ENCODE assay signal across 8 mouse cellular contexts in the genomic region with DNA sequence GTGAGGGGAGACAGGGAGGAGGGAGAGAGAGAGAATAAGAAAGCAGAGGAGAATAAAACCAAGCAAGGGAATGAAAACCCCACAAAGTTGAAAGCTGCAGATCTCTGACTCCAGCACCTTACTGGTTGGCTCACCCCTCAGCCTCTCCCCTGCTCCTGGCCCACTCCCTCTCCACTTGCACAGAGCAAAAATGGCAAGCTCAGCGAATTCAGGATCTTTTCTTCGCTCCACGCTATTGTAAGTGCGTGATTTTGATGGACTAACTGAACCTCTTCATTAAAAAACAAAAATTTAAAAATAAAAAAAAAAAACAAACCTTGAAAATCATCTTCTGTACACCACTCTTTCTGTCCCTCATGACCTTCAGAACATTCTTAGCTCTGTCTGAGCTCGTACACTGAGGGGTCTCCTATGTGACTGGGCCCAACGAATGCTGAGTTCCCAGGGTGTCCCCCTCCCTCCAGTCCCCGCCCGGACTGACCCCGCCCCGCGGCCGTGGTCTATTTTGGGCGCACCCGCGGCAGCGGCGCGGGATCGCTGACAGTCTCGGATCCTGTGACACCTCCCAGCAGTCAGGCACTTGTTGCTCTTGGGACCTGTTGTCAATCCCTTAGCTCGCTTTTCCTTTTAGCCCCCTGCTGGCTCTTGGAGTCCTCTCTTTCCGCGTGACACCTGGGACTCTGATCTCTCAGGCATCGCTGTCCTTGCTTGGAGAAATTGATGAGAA. TPM values are rescaled to one million over a fixed set of nuclear protein-coding genes. Genes with fewer than 3 reads are reported as not detected.
DNase-seq lines count a peak whose midpoint lies in the region; ATAC-seq and TF ChIP-seq lines count a peak whose summit lies in the region.

Clic5 (plus strand) TSS at position 543 of the 727 bp plus-strand sequence.

- peak; percentile 52 for DNase-seq in CD4-positive, CD25-positive, alpha-beta regulatory T cell, adult 2 months (ENCODE audit: low read depth, low spot score)
- peak; percentile 55 for DNase-seq in R1 (ENCODE audit: low read depth, low spot score)
- DNase-seq in heart, postnatal 36 days = peak; percentile 75 to 80
- DNase-seq in large intestine, adult 2 months (ENCODE audit: low read depth, low spot score) = no peak
- peak; percentile 40 for DNase-seq in thymus, adult 2 months
- DNase-seq in layer of hippocampus, adult 11-12 months (ENCODE audit: low spot score) = no peak

- TF ChIP-seq CTCF in thymus, adult 2 months (IDR thresholded peaks at IDR 0.05; ENCODE audit: borderline replicate concordance, control insufficient read depth, extremely low read depth, insufficient read depth, low read length, poor library complexity) = peak; percentile 10; the same call in 1 of the 2 replicates

- ATAC-seq in forebrain, embryonic 12.5 days (ENCODE audit: low FRiP score) = peak; percentile 61
- peak; percentile 84 for ATAC-seq in megakaryocyte-erythroid progenitor cell, adult 5-6 weeks (replicated peaks; ENCODE audit: low FRiP score, low TSS enrichment, poor library complexity, severe bottlenecking)

- peaks cover 37% of the 10 kb centered on the region for H3K27me3 ChIP-seq in forebrain, embryonic 12.5 days
- no peaks in the 10 kb centered on the region for H3K27me3 ChIP-seq in thymus, adult 2 months (ENCODE audit: control insufficient read depth, insufficient read depth, low read length)

- peak within 1 kb of the TSS; percentile 77 for H3K4me2 ChIP-seq in forebrain, embryonic 12.5 days

- 4% methylated on average over 24 of the region's 24 CpGs for WGBS in forebrain, embryonic 12.5 days
- 7% methylated on average over 24 of the region's 24 CpGs for WGBS in large intestine, adult 2 months
- WGBS in thymus, adult 2 months = 8% methylated on average over 24 of the region's 24 CpGs

- no peaks in the 10 kb centered on the region for H3K36me3 ChIP-seq in forebrain, embryonic 12.5 days (replicated peaks)
- no peaks in the 10 kb centered on the region for H3K36me3 ChIP-seq in thymus, adult 2 months (ENCODE audit: control insufficient read depth, insufficient read depth, low read length)

- intact Hi-C loops in heart, postnatal 36 days (cut with DNase I) = loop anchor here (2.0 kb wide), 3 partner anchors 37 to 51 kb away; no protein-coding TSS in a partner anchor

- H3K4me1 ChIP-seq in forebrain, embryonic 12.5 days = peaks cover 14% of the 10 kb centered on the region
- H3K4me1 ChIP-seq in thymus, adult 2 months (replicated peaks; ENCODE audit: control insufficient read depth, insufficient read depth, low read length) = 0 out of 2 replicates have a peak, but pooled peaks cover 8% of the 10 kb centered on the region

- TF ChIP-seq POLR2A in thymus, adult 2 months (IDR thresholded peaks at IDR 0.05; ENCODE audit: control insufficient read depth, extremely low read depth, insufficient read depth, low read length, poor library complexity) = no peak

- no peak within 1 kb of the TSS for H3K27ac ChIP-seq in forebrain, embryonic 12.5 days
- H3K27ac ChIP-seq in thymus, adult 2 months (ENCODE audit: control insufficient read depth, insufficient read depth, low read length) = no peak within 1 kb of the TSS

- H3K9me3 ChIP-seq in forebrain, embryonic 12.5 days = no peaks in the 10 kb centered on the region

- H3K4me3 ChIP-seq in forebrain, embryonic 12.5 days (replicated peaks) = peak within 1 kb of the TSS; percentile 42
- peak within 1 kb of the TSS; percentile 45 for H3K4me3 ChIP-seq in thymus, adult 2 months (ENCODE audit: control insufficient read depth, insufficient read depth, low read length)

- peak within 1 kb of the TSS; percentile 46; the same call in 1 of the 2 replicates for H3K9ac ChIP-seq in forebrain, embryonic 12.5 days

RNA-seq across cellular contexts. Expression of gene Clic5, which starts in this region (rescaled TPM):
- 0.21 and 0.43 TPM in 2 replicates for polyA plus RNA-seq in forebrain, embryonic 12.5 days (2016; fragmentation: Nextera tagmentation; extraction: Ambion mirVana)
- 100 to 1,000 TPM; 144 to 146 TPM for total RNA-seq in heart, postnatal 36 days (2021)
- polyA plus RNA-seq in large intestine, adult 2 months (2012; rRNA removed) = 19.0 and 45.1 TPM in 2 replicates
- total RNA-seq in megakaryocyte-erythroid progenitor cell, adult 5-6 weeks (2014; fragmentation: Nextera tagmentation) = 0.72 TPM in 1 of 2 replicates, not detected in the other
- 0.94 and 1.0 TPM in 2 replicates for total RNA-seq in megakaryocyte-erythroid progenitor cell, adult 5-6 weeks (2017)
- 6.3 and 7.7 TPM in 2 replicates for polyA plus RNA-seq in thymus, adult 2 months (2012; rRNA removed)

Comparison
In these comparisons a context has a peak if more than half of its experiments do, and no peak if none do; other contexts are left out.
1. RNA of gene Clic5 (total RNA-seq): 144 to 146 TPM in heart, postnatal 36 days; 0.72 to 1.0 TPM in megakaryocyte-erythroid progenitor cell, adult 5-6 weeks; every median in the first group is over 10 times any median in the second.
2. Peak in ATAC-seq, H3K4me3 ChIP-seq, H3K9ac ChIP-seq and H3K4me2 ChIP-seq in forebrain, embryonic 12.5 days; RNA of the gene not detected or under 1 TPM.
3. DNase-seq: peak in CD4-positive, CD25-positive, alpha-beta regulatory T cell, adult 2 months (single experiment), R1 (single experiment), heart, postnatal 36 days (2 of 2) and thymus, adult 2 months (single experiment); none in large intestine, adult 2 months (single experiment) and layer of hippocampus, adult 11-12 months (single experiment).